Mouse (Mus musculus): ENCODE data around the gene Ypel3. TPM values are rescaled to one million over a fixed set of nuclear protein-coding genes. Genes with fewer than 3 reads are reported as not detected.

Gene Ypel3
- polyA plus RNA-seq, 1 experiment from 2014 or later: 246 TPM

GRCm38 (mm10) chr7:126809723-126810369 is 33.1 kb downstream of the Ypel3 start:
- WGBS: 70% methylated on average over 5 of the region's 5 CpGs
- Histone ChIP-seq H3K4me3 (ENCODE audit: low read depth, low read length) (no peak overlapping the region; the same call in 1 of the 2 replicates), H3K4me1 (ENCODE audit: control insufficient read depth, insufficient read depth, low read length) (peaks cover 8% of the 10 kb centered on the region; the same call in 1 of the 2 replicates)

GRCm38 (mm10) chr7:126815726-126816222 is 39.0 kb downstream of the Ypel3 start:
- Histone ChIP-seq H3K4me1 (ENCODE audit: control insufficient read depth, insufficient read depth, low read length) (no peaks in the 10 kb centered on the region), H3K4me3 (ENCODE audit: low read depth, low read length) (no peak overlapping the region), H3K27ac (ENCODE audit: low read depth, low read length) (no peak overlapping the region), H3K36me3 (ENCODE audit: control insufficient read depth, insufficient read depth, low read length) (no peaks in the 10 kb centered on the region), H3K9ac (replicated peaks; ENCODE audit: low read depth, low read length) (no peak overlapping the region), H3K9me3 (ENCODE audit: control insufficient read depth, low read length) (no peaks in the 10 kb centered on the region), H3K4me2 (ENCODE audit: low read depth, low read length) (no peak overlapping the region), H3K27me3 (ENCODE audit: control insufficient read depth, insufficient read depth, low read length) (no peaks in the 10 kb centered on the region)
- no peak for ATAC-seq (ENCODE audit: low read depth)
- 52% methylated on average over 8 of the region's 8 CpGs for WGBS

More at GRCm38 (mm10) chr7:126809723-126810369, 33.1 kb downstream of the Ypel3 start:
- H3K27ac ChIP-seq (ENCODE audit: low read depth, low read length): no peak overlapping the region
- no peaks in the 10 kb centered on the region for H3K9me3 ChIP-seq (ENCODE audit: control insufficient read depth, low read length)
- H3K4me2 ChIP-seq (ENCODE audit: low read depth, low read length): no peak overlapping the region; the same call in 1 of the 2 replicates
- ATAC-seq (ENCODE audit: low read depth): no peak
- no peak overlapping the region for H3K9ac ChIP-seq (replicated peaks; ENCODE audit: low read depth, low read length)
- H3K27me3 ChIP-seq (ENCODE audit: control insufficient read depth, insufficient read depth, low read length): no peaks in the 10 kb centered on the region
- no peaks in the 10 kb centered on the region for H3K36me3 ChIP-seq (ENCODE audit: control insufficient read depth, insufficient read depth, low read length)

- H3K9ac ChIP-seq (replicated peaks; ENCODE audit: low read depth, low read length): no peak overlapping the region
- no peak overlapping the region for H3K4me2 ChIP-seq (ENCODE audit: low read depth, low read length)
- H3K4me1 ChIP-seq (ENCODE audit: control insufficient read depth, insufficient read depth, low read length): no peaks in the 10 kb centered on the region
- no peaks in the 10 kb centered on the region for H3K36me3 ChIP-seq (ENCODE audit: control insufficient read depth, insufficient read depth, low read length)
- H3K27ac ChIP-seq (ENCODE audit: low read depth, low read length): no peak overlapping the region
- no peak for ATAC-seq (ENCODE audit: low read depth)
- no peak overlapping the region for H3K4me3 ChIP-seq (ENCODE audit: low read depth, low read length)
- H3K27me3 ChIP-seq (ENCODE audit: control insufficient read depth, insufficient read depth, low read length): no peaks in the 10 kb centered on the region
- WGBS: 91% methylated on average over 8 of the region's 8 CpGs
- H3K9me3 ChIP-seq (ENCODE audit: control insufficient read depth, low read length): no peaks in the 10 kb centered on the region
Observed at GRCm38 (mm10) chr7:126816494-126816893, 39.7 kb downstream of the Ypel3 start.

GRCm38 (mm10) chr7:126817595-126817994 is 40.8 kb downstream of the Ypel3 start:
- ATAC-seq (ENCODE audit: low read depth): no peak
- no peak overlapping the region for H3K9ac ChIP-seq (replicated peaks; ENCODE audit: low read depth, low read length)
- WGBS: 92% methylated on average over 7 of the region's 7 CpGs
- H3K36me3 ChIP-seq (ENCODE audit: control insufficient read depth, insufficient read depth, low read length): no peaks in the 10 kb centered on the region
- no peak overlapping the region for H3K27ac ChIP-seq (ENCODE audit: low read depth, low read length)
- peaks cover 7% of the 10 kb centered on the region for H3K4me1 ChIP-seq (ENCODE audit: control insufficient read depth, insufficient read depth, low read length)
- H3K4me3 ChIP-seq (ENCODE audit: low read depth, low read length): no peak overlapping the region
- no peak overlapping the region for H3K4me2 ChIP-seq (ENCODE audit: low read depth, low read length)
- no peaks in the 10 kb centered on the region for H3K27me3 ChIP-seq (ENCODE audit: control insufficient read depth, insufficient read depth, low read length)
- H3K9me3 ChIP-seq (ENCODE audit: control insufficient read depth, low read length): no peaks in the 10 kb centered on the region

- Histone ChIP-seq H3K9ac (replicated peaks; ENCODE audit: low read depth, low read length) (no peak overlapping the region), H3K27me3 (ENCODE audit: control insufficient read depth, insufficient read depth, low read length) (no peaks in the 10 kb centered on the region), H3K9me3 (ENCODE audit: control insufficient read depth, low read length) (no peaks in the 10 kb centered on the region), H3K27ac (ENCODE audit: low read depth, low read length) (no peak overlapping the region), H3K4me3 (ENCODE audit: low read depth, low read length) (no peak overlapping the region), H3K4me1 (ENCODE audit: control insufficient read depth, insufficient read depth, low read length) (peaks cover 8% of the 10 kb centered on the region), H3K36me3 (ENCODE audit: control insufficient read depth, insufficient read depth, low read length) (no peaks in the 10 kb centered on the region), H3K4me2 (ENCODE audit: low read depth, low read length) (no peak overlapping the region)
- 42% methylated on average over 1 of the region's 1 CpGs for WGBS
- ATAC-seq (ENCODE audit: low read depth): no peak
Observed at GRCm38 (mm10) chr7:126818818-126819217, 42.1 kb downstream of the Ypel3 start.

- peak overlapping the region; percentile 71; the same call in 1 of the 2 replicates for H3K4me3 ChIP-seq (ENCODE audit: low read depth, low read length)
- H3K9ac ChIP-seq (replicated peaks; ENCODE audit: low read depth, low read length): peak overlapping the region; percentile 93
- H3K27ac ChIP-seq (ENCODE audit: low read depth, low read length): peak overlapping the region; percentile 88
- no peaks in the 10 kb centered on the region for H3K36me3 ChIP-seq (ENCODE audit: control insufficient read depth, insufficient read depth, low read length)
- peak overlapping the region; percentile 71 for H3K4me2 ChIP-seq (ENCODE audit: low read depth, low read length)
- WGBS: 19% methylated on average over 7 of the region's 7 CpGs
- no peaks in the 10 kb centered on the region for H3K9me3 ChIP-seq (ENCODE audit: control insufficient read depth, low read length)
- H3K27me3 ChIP-seq (ENCODE audit: control insufficient read depth, insufficient read depth, low read length): no peaks in the 10 kb centered on the region
- no peak for ATAC-seq (ENCODE audit: low read depth)
- H3K4me1 ChIP-seq (ENCODE audit: control insufficient read depth, insufficient read depth, low read length): peaks cover 23% of the 10 kb centered on the region
Observed at GRCm38 (mm10) chr7:126821835-126822511, 45.2 kb downstream of the Ypel3 start.

GRCm38 (mm10) chr7:126822741-126823140 is 46.0 kb downstream of the Ypel3 start:
- Histone ChIP-seq H3K27me3 (ENCODE audit: control insufficient read depth, insufficient read depth, low read length) (no peaks in the 10 kb centered on the region), H3K36me3 (ENCODE audit: control insufficient read depth, insufficient read depth, low read length) (no peaks in the 10 kb centered on the region), H3K4me1 (ENCODE audit: control insufficient read depth, insufficient read depth, low read length) (peaks cover 23% of the 10 kb centered on the region), H3K9me3 (ENCODE audit: control insufficient read depth, low read length) (no peaks in the 10 kb centered on the region), H3K4me2 (ENCODE audit: low read depth, low read length) (peak overlapping the region; percentile 71), H3K27ac (ENCODE audit: low read depth, low read length) (peak overlapping the region; percentile 88), H3K9ac (replicated peaks; ENCODE audit: low read depth, low read length) (peak overlapping the region; percentile 93), H3K4me3 (ENCODE audit: low read depth, low read length) (peak overlapping the region; percentile 71)
- peak; percentile 16 for ATAC-seq (ENCODE audit: low read depth)
- 10% methylated on average over 9 of the region's 9 CpGs for WGBS

- Histone ChIP-seq H3K9me3 (ENCODE audit: control insufficient read depth, low read length) (no peaks in the 10 kb centered on the region), H3K27ac (ENCODE audit: low read depth, low read length) (peak overlapping the region; percentile 88), H3K36me3 (ENCODE audit: control insufficient read depth, insufficient read depth, low read length) (no peaks in the 10 kb centered on the region), H3K4me1 (ENCODE audit: control insufficient read depth, insufficient read depth, low read length) (peaks cover 23% of the 10 kb centered on the region), H3K27me3 (ENCODE audit: control insufficient read depth, insufficient read depth, low read length) (no peaks in the 10 kb centered on the region), H3K9ac (replicated peaks; ENCODE audit: low read depth, low read length) (peak overlapping the region; percentile 93), H3K4me3 (ENCODE audit: low read depth, low read length) (peak overlapping the region; percentile 71), H3K4me2 (ENCODE audit: low read depth, low read length) (peak overlapping the region; percentile 71)
- 0% methylated on average over 13 of the region's 19 CpGs for WGBS
- peak; percentile 78 for ATAC-seq (ENCODE audit: low read depth)
Observed at GRCm38 (mm10) chr7:126823202-126823711, 46.5 kb downstream of the Ypel3 start.

GRCm38 (mm10) chr7:126823940-126824339 is 47.2 kb downstream of the Ypel3 start:
- Histone ChIP-seq H3K4me3 (ENCODE audit: low read depth, low read length) (peak overlapping the region; percentile 71), H3K36me3 (ENCODE audit: control insufficient read depth, insufficient read depth, low read length) (no peaks in the 10 kb centered on the region), H3K4me2 (ENCODE audit: low read depth, low read length) (peak overlapping the region; percentile 71), H3K9me3 (ENCODE audit: control insufficient read depth, low read length) (no peaks in the 10 kb centered on the region), H3K27me3 (ENCODE audit: control insufficient read depth, insufficient read depth, low read length) (no peaks in the 10 kb centered on the region), H3K27ac (ENCODE audit: low read depth, low read length) (peak overlapping the region; percentile 88), H3K9ac (replicated peaks; ENCODE audit: low read depth, low read length) (peak overlapping the region; percentile 93), H3K4me1 (ENCODE audit: control insufficient read depth, insufficient read depth, low read length) (peaks cover 23% of the 10 kb centered on the region)
- ATAC-seq (ENCODE audit: low read depth): peak; percentile 18; the same call in 1 of the 2 replicates
- 11% methylated on average over 10 of the region's 10 CpGs for WGBS
